Mouse (Mus musculus): Measurements from ENCODE around the gene Kcnk4.
A peak's percentile ranks its signal among the peaks of the same experiment; 100 is the strongest.
"Not testable (repeated sequence)": the region's sequence is repeated elsewhere in the genome, so short reads cannot be mapped to it uniquely, and the experiment has no call there.

The Kcnk4 gene

DNA sequence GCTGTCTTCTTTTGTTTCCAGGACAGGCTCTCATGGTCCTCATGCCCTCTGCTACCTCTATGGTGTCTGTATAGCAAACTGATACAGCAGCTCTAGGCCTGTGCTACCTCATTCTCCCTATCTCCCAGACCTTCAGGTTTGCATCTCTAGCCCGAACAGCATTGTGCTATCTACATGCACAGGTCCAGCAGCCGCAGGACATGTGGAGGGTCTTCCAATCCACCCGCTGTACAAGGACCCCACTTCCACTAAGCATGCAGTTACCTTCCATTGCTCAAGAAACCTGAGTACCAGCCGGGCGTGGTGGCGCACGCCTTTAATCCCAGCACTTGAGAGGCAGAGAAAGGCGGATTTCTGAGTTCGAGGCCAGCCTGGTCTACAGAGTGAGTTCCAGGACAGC, 19.8 kb downstream of the Kcnk4 start:
- DNase-seq (ENCODE audit: low spot score), result no peak

DNA sequence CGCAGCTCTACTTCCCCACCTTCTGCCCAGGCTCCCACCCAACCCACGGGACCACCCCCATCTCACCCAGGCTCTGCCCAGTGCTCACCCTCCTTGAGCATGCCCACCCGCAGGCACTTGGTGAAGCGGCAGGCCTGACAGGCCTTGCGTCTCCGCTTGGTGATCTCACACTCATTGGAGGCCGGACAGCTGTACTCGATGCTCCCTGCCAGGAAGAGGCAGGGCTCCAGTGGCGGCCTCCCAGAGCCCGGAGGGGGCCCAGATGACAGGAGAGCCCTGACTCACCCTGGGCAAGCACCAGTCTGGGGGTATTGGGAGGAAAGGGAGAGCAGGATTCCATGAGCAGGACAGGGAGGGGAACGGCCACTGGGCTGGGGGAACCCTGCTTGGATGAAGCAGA, 20.3 kb downstream of the Kcnk4 start:
- no peak for DNase-seq (ENCODE audit: low spot score)

DNA sequence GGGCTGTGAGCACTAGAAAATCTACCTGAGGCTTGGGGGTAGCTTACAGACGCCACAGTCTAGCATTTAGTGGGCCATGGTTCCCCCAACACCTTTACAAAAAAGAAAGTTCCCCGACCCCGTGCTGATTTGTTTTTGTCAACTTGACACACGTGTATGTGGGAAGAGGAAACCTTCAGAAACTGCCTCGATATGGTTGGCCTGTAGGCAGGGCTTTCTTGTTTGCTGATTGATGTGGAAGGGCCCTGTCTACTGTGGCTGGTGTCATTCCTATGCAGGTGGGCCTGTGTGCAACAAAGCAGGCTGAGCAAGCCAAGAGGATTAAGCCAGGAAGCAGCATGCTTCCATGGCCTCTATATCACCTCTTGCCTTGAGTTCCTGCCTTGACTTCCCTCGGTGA, 21.3 kb downstream of the Kcnk4 start:
- no peak for DNase-seq (ENCODE audit: low spot score)

DNA sequence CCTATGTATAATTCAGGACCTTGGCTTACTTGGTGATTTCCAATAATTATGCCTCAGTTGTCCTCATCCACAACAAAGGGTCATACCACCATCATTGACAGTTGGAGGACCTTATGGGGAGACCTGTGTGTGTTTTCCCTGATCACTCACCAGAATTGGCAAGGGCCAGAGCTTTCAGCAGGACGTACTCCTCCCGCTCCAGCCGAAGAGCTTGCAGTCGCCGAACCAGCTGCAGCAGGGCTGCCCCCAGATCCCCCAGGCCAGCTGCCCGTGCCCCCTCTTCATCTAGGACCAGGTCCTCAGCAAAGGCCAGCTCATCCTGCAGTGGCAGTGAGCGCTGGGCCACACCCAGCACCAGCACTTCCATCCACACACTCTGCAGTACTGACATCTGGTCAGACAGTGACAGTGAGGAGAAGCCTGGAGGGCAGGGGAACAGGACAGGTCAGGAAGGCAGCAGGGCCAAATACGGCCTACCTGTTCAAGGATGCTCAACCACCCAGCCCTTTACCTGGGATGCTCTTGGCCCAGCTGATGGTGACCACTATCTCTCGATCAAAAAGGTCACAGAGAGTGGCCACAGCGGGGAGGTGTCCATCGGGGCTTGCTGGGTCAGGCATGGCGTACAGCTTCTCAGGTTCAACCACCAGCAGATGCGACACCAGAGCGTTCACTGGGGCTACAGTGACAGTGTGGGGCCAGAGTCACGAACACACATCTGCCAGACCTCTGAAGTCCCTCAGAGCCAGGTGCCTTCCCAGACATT, 21.9 kb downstream of the Kcnk4 start:
- DNase-seq (ENCODE audit: low spot score), result no peak

DNA sequence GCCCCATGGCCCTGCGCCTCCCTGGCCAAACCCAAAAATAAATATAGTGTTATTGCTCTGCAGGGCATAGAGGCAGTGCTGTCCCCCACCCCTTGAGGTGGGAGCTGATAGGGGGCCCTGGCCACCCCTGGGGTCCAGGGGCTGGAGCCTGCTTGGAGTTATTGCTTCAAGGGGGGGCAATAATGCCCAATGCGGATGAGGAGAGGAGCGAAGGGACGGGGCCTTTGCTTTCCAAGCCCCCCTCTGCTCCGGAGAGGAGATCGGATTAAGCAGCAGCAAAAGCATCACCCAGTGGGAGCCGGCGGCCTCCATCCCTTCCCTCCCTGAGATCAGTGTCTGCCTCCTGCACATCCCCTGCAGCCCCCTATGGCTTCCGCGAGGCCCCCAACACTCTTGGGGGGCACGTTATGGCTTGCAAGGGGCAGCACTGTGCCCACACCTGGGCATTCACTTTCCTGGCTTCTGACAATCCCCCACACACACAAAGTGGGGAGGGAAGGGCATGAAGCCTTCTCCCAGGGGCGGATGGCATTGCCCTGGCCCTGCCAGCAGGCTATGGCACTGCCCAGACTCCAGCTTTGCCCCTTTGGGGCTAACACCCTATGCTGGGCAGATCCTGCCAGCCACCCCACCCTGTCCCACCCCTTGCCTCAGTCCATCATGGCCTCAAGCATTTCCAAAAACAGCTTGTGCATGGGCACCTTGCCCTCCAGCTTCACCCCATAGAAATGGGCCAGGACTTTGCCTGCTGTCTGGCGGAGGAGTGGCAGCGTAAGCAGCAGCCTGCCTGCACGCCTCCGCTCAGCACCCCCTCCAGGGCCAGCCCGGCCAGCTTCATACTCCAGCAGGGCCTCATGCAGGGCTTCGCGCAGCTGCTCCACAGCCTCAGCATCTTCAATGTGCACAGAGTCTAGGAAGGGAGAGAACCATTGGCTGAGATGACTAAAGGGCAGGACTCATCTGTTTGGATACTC, 22.9 kb downstream of the Kcnk4 start:
- no peak for DNase-seq (ENCODE audit: low spot score)

DNA sequence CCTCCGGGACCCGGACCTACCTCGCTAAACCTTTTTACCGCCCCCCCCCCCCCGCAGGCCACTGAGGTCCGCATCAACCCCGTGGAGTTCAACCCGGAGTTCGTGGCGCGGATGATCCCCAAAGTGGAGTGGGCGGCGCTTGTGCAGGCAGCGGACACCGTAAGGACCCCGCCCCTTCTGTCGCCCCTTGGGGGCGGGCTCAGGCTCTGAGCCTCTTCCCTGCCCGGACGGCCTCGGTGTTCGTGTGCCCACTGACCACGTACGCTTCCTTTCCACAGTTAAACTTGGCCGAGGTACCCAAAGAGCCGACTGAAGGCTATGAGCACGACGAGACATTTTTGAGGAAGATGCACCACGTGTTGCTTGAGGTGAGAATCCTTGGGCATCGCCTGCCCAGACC, 24.0 kb downstream of the Kcnk4 start:
- peak; percentile 78 for DNase-seq (ENCODE audit: low spot score)

DNA sequence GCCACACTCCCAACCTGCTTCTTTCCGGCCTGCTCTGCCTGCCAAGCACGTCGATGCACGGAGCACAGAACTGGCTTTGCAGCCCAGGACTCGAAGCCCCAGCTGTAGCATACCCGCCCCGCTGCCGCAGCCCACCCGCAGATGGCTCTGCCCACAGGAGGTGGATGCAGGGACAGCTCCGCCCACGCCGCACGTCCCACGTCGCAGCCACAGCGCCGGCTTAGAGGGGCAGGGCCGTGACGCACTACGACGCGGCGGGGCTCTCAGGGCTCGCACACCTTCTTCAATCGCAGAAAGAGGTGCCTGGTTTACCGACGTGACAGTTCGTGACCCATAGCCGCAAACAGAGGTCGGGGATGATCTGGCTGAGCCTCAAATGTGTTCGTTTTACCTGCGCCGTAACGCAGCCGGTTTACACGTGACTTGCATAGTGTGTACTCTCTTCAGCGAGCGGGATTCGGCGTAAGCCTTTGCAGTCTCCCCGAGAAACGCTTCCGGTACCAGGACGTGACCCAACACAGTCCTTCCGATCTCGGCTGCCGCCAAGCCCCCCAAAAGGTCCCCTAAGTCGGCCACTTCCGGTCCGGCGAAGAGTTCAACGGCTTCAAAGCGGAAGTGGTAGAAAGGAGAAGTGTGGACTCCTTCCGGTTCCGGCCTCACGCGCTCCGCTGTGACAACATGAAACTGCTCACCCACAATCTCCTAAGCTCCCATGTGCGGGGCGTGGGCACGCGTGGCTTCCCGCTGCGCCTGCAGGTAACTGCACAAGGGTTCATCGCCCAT, 24.6 kb downstream of the Kcnk4 start, which contains the start of the genes Trmt112 and Prdx5:
Gene Trmt112 (plus strand): TSS at position 192 of the 783 bp plus-strand sequence.
Gene Prdx5 (minus strand): TSS at position 600 of the 783 bp plus-strand sequence.
- DNase-seq (ENCODE audit: low spot score), result peak; percentile 97

DNA sequence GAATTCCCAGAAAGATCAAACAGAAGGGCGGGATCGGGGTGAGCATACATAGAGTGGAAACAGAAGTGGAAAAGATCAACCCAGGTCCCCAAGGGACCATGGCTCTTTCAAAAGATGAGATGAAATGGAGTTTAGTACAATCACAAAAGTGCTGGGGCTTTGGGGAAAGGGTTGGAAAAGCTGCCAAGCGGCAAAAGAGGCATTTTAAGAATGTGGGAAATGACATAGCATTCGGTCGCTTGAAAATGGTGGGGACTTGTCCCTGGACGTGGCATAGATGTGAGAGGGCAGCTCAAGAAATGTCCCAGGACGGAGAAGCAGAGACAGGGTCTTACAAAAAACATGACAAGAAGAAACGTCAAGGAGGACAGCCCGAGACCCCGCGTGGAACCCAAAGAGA, 25.3 kb downstream of the Kcnk4 start:
- no peak for DNase-seq (ENCODE audit: low spot score)

DNA sequence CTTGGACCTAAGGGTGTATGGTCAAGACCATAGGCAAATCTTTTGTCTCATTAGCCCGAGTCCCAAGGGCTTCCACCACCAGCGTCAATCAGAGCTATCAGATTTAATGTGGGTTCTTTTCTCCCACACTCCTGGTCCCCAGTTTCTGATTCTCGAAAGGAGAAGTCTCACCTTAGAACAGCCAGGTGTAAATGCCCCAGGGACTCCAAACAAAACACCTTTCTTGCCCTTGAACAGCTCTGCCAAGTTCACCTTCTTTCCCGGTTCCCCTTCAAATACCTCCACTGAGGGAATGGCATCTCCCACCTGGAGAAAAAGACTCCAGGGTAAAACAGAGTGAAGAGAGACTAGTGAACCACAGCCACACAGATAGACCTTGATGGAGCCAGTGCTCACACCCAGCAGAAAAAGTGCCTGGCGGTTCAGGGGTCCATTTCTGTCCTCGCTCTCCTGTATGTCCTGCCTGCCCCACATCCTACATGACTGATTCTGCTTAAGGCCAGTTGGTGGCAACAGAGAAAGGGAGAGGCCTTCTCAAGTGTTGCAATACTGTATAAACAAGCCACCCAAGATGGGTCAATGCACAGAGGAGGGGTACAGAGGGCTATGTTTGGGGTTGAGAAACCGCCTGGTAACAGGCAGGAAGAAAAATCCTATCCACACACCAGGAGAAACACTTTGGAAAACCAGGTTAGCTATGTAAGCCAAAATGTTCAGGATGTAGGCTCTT, 26.3 kb downstream of the Kcnk4 start:
- DNase-seq (ENCODE audit: low spot score), result no peak

DNA sequence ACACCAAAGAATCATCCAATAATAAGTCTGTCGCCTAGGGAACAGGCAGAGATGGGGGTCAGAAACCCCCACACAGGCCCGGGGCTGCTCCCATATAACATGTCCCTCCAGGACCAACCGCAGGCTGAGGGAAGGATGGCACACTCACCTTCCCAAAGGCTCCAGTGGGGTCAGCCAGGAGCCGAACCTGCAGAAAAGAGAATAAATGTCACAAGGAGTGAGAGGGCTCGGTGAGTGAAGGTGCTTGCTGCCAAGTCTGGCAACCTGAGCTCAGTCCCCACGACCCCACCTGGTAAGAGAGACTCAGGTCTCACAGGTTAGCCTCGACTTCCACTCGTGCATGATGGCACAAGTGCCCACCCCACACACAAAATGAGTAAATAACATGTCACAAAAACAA, 27.2 kb downstream of the Kcnk4 start:
- no peak for DNase-seq (ENCODE audit: low spot score)

DNA sequence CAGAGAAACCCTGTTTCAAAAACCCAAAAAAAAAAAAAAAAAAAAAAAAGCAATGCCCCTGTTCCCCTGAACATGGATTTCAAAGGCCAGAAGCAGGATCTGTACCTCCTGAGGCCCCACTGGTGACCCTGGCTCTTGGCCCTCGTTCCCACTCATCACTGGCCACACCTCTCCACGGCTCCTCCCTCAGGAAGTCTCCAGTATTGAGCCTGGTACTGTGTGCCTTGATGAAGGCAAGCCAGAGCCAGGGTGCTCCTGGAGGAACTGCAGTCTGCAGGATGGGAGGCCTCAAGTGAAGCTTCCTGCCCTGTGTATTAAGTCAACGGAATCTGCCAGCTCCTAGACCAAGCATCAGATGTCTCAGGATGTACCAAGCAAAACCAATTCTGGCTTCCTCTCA, 28.1 kb downstream of the Kcnk4 start:
- DNase-seq (ENCODE audit: low spot score), result no peak

DNA sequence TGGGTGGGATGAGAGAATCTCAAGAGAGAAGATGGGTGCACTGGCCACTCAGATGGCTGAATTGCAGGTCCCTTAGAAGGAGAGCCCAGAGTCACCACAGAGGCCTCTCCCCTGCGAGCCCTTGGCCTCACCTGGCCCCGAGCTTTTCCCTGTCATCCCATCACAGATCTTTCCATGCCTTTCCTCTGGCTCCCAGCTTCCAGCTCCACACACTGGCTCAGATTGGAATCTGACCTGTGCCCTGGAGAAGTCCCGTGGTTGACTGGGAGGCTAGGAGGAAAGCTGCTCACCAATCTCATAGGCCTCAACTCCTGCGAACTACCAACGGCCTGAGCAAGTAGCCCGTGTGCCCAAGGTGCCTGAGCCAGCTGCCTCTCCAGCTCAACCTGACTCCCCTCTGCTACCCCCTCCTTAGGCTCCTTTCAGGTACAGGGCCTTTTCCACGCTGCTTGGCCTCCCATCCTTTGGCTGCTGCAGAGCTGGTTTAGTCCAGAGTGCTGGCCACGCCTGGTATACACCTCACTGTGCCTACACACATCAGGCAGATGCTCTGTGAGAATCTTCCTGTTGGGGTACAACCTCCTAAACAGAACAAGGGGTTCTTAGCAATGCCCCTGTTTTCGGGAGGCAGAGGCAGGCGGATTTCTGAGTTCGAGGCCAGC, 28.7 kb downstream of the Kcnk4 start:
- DNase-seq (ENCODE audit: low spot score), result no peak

DNA sequence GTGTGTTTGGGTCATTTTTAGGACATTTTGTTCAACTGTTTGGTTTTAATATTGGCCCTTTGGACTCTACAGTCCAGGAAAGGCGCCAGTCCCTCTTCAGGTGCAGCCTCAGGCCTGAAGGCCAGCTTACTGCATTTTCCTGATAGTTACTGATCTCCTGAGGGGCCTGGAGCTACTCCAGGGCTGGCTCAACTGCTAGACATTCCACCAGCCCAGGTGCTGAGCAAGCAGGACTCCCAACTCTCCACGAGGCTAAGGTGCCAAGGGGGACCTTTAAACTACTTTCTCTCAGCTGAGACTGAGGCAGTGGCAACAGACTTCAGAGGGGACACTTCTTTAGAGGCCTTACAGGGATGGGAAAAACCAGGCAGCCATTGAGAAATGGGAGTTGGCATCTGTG, 29.5 kb downstream of the Kcnk4 start:
- DNase-seq (ENCODE audit: low spot score), result no peak

DNA sequence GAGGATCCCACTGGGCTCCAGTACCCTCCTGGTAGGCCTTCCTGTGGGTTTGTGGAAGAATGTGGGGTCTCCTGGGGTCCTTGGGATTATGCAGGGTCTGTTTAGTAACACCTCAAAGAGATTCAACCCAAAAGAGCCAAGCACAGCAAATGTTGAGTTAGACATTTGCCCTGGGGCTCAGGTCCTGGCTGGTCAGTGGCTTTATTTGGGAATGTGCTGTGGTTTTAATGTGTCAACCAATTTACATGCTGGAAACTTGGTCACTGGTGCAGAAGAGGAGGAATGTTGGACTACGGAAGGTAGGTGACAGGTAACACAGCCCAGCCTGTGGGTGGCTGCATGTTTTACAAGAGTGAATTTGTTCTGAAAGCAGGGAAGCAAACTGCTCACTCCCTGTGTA, 31.3 kb downstream of the Kcnk4 start:
- no peak for DNase-seq (ENCODE audit: low spot score)

DNA sequence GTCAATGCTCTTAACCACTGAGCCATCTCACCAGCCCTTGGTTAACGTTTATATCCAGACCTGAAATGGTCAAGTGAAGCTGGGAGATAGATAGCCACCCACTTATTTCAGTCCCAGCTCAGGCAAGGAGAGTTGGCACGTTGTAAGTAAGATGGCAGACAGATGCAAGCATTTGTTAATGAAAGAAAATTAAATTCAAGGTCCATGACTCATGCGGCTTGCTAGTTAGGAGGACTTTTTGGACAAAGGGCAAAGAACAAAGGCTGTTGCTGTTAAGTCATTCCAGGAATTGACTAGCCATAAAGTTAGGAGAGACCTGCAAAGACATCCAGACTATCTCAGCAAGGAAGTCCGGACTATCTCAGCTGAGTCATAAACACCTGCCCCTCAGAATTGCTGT, 34.7 kb downstream of the Kcnk4 start:
- DNase-seq (ENCODE audit: low spot score), result no peak

DNA sequence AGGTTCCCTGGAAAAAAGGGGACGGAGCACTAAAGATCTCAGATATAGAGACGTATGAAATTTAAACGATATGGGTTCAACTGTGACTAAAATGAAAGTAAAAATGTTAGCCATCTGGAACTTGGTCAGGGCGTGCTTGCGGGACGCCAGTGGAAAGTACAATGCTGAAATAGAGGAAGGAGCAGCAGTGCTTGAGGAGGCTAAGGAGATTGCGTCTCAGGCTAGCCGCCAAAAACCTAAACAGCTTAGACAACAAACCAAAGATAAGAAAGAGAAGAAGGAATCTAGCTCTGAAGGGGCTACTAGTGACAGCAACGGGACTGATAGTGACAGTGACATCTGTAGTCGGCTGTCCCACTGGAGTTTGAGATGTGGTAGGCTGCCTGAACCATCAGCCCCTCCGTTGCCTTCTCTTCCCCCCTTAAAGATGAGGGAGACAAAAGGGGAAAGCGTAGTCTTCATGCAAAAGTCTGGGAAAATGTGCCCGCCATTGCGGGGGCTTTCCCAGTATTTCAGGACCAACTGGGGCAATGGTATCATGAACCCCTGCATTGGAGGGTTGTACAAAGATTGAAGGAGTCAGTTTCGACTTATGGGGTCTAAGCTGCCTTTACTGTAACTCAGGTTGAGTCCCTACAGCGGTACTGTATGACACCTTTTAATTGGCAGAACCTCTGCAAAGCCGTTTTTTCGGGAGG, 38.6 kb downstream of the Kcnk4 start:
- not testable (repeated sequence) for DNase-seq (ENCODE audit: low spot score)

DNA sequence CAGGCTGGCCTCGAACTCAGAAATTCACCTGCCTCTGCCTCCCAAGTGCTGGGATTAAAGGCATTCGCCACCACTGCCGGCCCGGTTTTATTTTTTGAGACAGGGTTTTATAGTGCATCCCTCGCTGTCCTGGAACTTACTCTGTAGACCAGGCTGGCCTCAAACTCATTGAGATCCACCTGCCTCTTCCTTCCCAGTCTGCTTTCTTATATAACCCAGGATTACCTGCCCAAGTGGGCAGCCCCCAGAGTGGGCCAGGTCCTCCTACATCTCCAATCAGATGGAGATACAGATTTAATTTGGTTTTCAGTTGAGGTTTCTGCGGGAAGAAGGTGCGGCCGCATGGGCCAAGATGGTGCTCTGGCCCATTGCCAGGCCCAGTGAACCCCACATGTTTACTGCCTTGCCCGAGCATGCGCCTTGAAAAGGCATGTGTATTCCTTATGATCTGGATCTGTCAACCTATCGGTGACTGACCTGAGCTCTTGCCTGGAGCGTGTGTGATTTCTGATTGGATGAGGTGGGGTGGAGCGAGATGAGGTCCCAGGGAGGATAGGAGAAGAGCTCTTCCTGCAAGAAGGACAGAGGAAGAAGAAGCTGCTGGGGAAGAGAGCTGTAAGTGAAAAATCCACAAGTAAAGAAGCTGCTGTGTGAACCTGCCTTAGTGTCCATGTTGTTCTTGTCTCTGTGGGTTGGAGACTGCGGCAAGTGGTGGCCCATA, 40.4 kb downstream of the Kcnk4 start:
- DNase-seq (ENCODE audit: low spot score), result no peak

DNA sequence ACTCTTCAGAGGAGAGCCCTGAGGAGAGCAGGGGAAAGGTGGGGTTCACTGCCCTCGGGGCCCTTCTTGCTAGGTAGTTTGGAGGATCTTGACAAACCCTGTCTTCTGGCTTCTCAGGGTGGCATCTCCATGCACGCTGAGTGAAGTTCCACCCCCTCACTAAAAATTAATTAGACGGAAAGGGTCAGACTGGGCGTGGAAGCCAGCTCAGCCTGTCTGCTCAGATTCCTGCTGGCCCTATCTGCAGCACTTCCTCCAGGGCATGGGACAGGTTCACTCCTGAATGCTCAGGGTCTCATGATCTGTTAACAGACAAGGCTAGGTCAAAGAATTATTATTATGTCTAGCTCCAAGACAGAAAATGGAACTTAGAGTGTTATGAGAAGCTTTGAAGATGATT, 41.8 kb downstream of the Kcnk4 start:
- DNase-seq (ENCODE audit: low spot score), result no peak

DNA sequence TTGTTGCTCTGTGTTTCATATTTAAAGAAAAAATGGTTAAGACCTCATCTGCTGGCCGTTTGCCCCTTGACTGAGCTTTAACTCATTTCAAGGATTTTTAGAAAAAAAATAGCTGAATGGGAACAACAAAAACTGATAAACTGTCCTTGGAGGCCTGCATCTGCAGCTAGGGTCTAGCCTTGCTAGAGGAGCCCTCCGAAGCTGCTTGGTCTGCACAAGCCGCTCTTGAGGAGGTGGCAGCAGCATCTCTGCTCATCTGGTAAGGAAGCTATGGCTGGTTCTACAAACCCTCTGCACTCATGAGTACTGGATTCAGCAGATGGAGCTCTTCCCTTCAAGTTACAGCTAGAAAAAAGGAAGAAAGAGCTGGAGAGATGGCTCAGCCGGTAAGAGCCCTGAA, 56.4 kb downstream of the Kcnk4 start:
- no peak for DNase-seq (ENCODE audit: low spot score)

DNA sequence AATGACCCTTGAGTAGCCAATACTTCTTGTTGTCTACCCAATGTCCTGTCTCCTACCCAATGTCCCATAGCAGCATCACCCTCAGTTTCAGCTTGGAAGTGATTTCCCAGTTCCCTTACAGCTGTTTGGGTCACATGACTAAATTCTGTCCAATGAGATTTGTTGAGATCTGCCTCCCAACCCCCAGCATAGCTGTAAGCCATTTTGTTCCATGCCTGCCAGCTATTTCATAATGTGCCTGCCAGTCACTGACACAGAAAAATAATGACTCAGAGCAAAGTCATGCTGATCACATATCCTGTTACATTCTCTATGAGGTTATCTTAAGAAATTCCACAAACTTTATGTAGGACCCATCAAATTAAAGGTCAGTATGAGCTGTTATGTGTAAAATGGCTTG, 57.5 kb downstream of the Kcnk4 start:
- DNase-seq (ENCODE audit: low spot score), result no peak

All from embryo, embryonic 10.5 days (tissue).